Mouse (Mus musculus): ENCODE results near the gene Ang. TPM values are rescaled to one million over a fixed set of nuclear protein-coding genes. Genes with fewer than 3 reads are reported as not detected.

Ang gene
- total RNA-seq (2017), result 5.9 TPM in 1 of 2 replicates, not detected in the other

DNA sequence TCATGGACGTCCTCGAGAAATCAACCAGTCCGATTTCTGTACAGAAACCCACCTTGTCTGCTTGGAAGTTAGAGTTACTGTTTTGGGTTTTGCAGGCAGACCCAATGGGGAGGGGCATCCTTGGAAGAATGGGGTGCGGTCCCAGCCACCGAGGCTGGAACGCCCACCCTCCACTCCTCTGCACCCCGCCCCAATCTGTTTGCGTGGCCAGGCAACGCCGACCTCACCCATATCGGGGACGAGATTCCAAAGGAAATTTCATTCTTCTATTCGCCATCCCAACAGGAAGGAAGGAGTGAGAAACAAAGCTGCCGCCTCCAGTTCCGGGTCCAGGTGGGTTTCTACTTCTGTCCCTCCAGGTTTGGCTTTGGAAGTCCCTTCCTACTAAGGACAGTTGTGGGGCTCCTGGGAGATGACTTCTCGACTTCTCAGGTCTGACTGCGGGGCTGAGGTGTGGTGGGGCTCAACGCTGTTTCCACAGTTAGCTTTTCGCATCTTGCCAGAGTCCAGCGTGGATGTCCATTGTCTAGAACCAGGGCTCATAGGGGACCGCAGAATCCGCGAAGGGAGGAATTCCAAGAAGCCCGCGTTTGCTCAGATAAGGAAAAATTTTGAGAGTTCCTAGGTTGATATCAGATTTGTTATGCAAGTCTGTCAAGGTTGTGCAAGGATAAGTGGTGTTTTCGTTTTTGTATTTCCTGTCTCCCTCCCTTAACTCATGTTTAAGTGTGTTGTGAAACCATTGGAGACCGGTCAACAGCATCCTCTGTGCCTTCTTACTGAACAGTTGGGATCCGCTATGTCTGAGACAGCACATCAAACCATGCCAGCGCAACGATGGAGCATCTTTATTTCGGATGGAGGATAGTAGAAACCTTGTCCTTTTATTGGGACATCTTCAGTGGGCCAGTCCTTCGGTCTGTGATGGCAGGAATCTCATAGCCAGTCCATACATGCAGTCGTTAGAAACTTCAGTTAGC, at the start of gene Ang, which contains the start of gene Rnase4:
Gene Ang (plus strand): TSS at position 230 of the 980 bp plus-strand sequence.
Gene Rnase4 (plus strand): TSS at position 157 of the 980 bp plus-strand sequence.
- ATAC-seq (replicated peaks in 1 of 2; ENCODE audit: insufficient read depth in 1 of 2, low FRiP score in 2 of 2, low TSS enrichment in 1 of 2, low read depth in 1 of 2, poor library complexity in 2 of 2, severe bottlenecking in 2 of 2), result no peak

DNA sequence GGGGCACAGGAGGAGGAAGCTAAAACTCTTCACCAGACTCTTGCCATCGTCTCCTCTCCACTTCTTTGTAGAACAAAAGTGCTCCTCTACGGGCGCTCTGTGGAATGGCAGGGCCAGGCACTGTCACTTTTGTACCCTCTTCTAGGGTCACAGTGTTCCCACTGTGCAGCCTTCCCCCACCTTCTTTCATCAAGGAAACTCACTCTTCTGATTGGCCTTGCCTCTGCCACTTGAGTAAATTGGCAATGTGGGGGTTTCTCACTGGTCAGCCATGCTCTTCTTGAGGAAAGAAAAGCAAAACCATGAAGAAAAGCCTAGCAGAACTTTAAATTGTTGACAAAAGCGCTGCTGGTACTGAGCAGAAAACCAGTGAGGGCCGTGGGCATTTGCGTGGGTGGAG, 49.2 kb upstream of the Ang start, which contains the start of gene Rnase9:
Gene Rnase9 (minus strand): TSS at position 101 of the 400 bp plus-strand sequence.
- no peak for ATAC-seq (replicated peaks in 1 of 2; ENCODE audit: insufficient read depth in 1 of 2, low FRiP score in 2 of 2, low TSS enrichment in 1 of 2, low read depth in 1 of 2, poor library complexity in 2 of 2, severe bottlenecking in 2 of 2)

- peak in 1 of 2 experiments; percentile 7; a peak in 2 of 4 replicates for ATAC-seq (replicated peaks in 1 of 2; ENCODE audit: insufficient read depth in 1 of 2, low FRiP score in 2 of 2, low TSS enrichment in 1 of 2, low read depth in 1 of 2, poor library complexity in 2 of 2, severe bottlenecking in 2 of 2)
Observed at GRCm38 (mm10) chr14:51047846-51048245, 43.1 kb upstream of the Ang start.

GRCm38 (mm10) chr14:51050063-51050462, 40.9 kb upstream of the Ang start, which contains the start of gene Rnase11:
Gene Rnase11, minus strand, starts transcription at chr14:51050163.
- ATAC-seq (replicated peaks in 1 of 2; ENCODE audit: insufficient read depth in 1 of 2, low FRiP score in 2 of 2, low TSS enrichment in 1 of 2, low read depth in 1 of 2, poor library complexity in 2 of 2, severe bottlenecking in 2 of 2), result no peak

GRCm38 (mm10) chr14:51051941-51052340, 39.0 kb upstream of the Ang start:
- ATAC-seq (replicated peaks in 1 of 2; ENCODE audit: insufficient read depth in 1 of 2, low FRiP score in 2 of 2, low TSS enrichment in 1 of 2, low read depth in 1 of 2, poor library complexity in 2 of 2, severe bottlenecking in 2 of 2), result no peak

GRCm38 (mm10) chr14:51053176-51053575, 37.8 kb upstream of the Ang start:
- no peak for ATAC-seq (replicated peaks in 1 of 2; ENCODE audit: insufficient read depth in 1 of 2, low FRiP score in 2 of 2, low TSS enrichment in 1 of 2, low read depth in 1 of 2, poor library complexity in 2 of 2, severe bottlenecking in 2 of 2)

DNA sequence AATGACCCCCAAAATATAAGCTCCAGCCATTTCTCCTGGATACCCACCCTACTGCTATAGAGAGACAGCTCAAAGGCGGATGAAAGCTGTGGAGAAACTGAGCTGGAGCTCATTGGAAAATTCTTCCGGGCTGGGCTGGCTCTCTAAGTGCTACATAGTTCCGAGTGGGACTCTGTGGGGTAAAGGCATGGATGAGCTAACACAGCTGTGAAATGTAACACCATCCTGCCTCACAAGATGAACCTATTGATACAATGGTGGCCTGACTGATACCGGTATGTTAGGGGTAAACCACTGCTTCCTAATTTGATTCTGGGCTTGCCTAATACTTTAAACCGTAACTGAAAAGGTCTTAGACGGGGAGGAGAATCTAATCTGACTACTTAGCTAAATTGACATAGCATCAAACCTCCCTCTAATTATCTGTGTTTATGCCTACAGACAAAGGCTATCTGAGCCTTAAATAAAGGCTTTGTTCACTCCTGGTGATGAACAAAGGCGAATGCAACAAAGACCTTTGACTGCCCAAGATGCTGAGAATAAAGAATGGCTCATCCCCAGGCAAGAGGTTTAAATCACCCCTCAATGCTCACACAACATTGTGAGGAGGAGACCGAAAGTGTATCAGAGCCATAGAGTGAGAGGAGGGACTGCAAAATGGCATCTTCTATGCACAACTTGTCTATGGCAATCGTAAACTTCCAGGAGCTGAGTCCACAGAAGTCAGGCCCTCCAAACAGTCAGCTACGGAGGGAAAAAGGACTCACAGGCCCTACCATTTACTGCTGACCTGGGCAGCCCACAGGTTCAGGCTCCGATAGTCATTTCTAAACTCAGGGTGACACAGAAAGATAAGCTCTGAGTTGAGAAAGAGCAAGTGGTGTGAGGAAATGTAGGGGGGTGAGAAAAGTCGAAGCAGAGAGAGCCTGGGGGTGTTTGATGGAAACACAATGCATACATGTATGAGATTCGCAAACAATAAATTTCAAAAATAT, 36.4 kb upstream of the Ang start:
- no peak for ATAC-seq (replicated peaks in 1 of 2; ENCODE audit: insufficient read depth in 1 of 2, low FRiP score in 2 of 2, low TSS enrichment in 1 of 2, low read depth in 1 of 2, poor library complexity in 2 of 2, severe bottlenecking in 2 of 2)

DNA sequence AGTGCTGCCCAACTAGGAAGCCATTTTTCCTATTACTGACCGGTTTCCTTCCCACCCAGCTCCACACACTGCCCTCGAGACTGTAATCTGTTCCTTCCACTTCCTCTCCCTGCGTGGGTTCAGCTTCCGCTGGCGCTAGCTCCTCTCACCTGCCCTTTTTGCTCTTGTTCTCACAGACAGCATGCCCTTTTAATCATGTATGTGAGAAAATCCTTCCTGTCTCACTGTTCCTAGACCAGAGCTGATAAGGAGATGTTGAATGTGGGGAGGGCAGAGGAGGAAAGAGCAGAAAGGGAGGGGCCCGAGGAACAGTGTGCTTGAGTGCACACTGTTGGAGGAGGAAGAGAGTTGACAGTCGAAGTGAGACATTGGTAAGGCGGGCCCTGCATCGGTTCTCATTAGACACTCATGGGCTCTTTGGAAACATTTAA, 33.5 kb upstream of the Ang start, which contains the start of gene Rnase12:
Gene Rnase12 (minus strand): TSS at position 261 of the 431 bp plus-strand sequence.
- peak; percentile 57 to 63 for ATAC-seq (replicated peaks in 1 of 2; ENCODE audit: insufficient read depth in 1 of 2, low FRiP score in 2 of 2, low TSS enrichment in 1 of 2, low read depth in 1 of 2, poor library complexity in 2 of 2, severe bottlenecking in 2 of 2)

- no peak for ATAC-seq (replicated peaks in 1 of 2; ENCODE audit: insufficient read depth in 1 of 2, low FRiP score in 2 of 2, low TSS enrichment in 1 of 2, low read depth in 1 of 2, poor library complexity in 2 of 2, severe bottlenecking in 2 of 2)
Observed at GRCm38 (mm10) chr14:51060761-51061160, 30.2 kb upstream of the Ang start.

- no peak for ATAC-seq (replicated peaks in 1 of 2; ENCODE audit: insufficient read depth in 1 of 2, low FRiP score in 2 of 2, low TSS enrichment in 1 of 2, low read depth in 1 of 2, poor library complexity in 2 of 2, severe bottlenecking in 2 of 2)
Observed at GRCm38 (mm10) chr14:51068956-51069355, 22.0 kb upstream of the Ang start.

- no peak for ATAC-seq (replicated peaks in 1 of 2; ENCODE audit: insufficient read depth in 1 of 2, low FRiP score in 2 of 2, low TSS enrichment in 1 of 2, low read depth in 1 of 2, poor library complexity in 2 of 2, severe bottlenecking in 2 of 2)
Observed at GRCm38 (mm10) chr14:51069617-51070016, 21.3 kb upstream of the Ang start.

DNA sequence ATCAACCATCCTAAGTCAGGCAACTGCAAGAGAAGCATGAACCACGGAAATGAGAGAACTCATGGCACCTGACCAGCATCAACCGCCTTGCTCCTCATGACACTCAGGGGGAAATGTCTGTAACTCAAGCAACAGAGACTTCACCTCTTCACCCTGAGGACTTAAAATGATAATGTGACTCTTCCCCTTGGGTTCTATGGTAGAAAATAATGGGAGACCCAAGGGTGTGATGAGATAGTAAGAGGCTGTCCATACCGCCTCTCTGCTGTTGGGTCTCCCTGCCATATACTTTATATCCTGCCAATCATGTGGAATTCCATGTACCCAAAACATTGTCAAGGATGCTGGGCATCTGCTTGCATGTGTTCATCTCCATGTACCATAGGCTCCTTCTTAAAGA, 16.6 kb upstream of the Ang start, which contains the start of gene Olfr750:
Gene Olfr750 (minus strand): TSS at position 101 of the 400 bp plus-strand sequence.
- ATAC-seq (replicated peaks in 1 of 2; ENCODE audit: insufficient read depth in 1 of 2, low FRiP score in 2 of 2, low TSS enrichment in 1 of 2, low read depth in 1 of 2, poor library complexity in 2 of 2, severe bottlenecking in 2 of 2), result no peak

GRCm38 (mm10) chr14:51079180-51079579, 11.8 kb upstream of the Ang start:
- no peak for ATAC-seq (replicated peaks in 1 of 2; ENCODE audit: insufficient read depth in 1 of 2, low FRiP score in 2 of 2, low TSS enrichment in 1 of 2, low read depth in 1 of 2, poor library complexity in 2 of 2, severe bottlenecking in 2 of 2)

GRCm38 (mm10) chr14:51081035-51081434, 9.9 kb upstream of the Ang start:
- no peak for ATAC-seq (replicated peaks in 1 of 2; ENCODE audit: insufficient read depth in 1 of 2, low FRiP score in 2 of 2, low TSS enrichment in 1 of 2, low read depth in 1 of 2, poor library complexity in 2 of 2, severe bottlenecking in 2 of 2)

DNA sequence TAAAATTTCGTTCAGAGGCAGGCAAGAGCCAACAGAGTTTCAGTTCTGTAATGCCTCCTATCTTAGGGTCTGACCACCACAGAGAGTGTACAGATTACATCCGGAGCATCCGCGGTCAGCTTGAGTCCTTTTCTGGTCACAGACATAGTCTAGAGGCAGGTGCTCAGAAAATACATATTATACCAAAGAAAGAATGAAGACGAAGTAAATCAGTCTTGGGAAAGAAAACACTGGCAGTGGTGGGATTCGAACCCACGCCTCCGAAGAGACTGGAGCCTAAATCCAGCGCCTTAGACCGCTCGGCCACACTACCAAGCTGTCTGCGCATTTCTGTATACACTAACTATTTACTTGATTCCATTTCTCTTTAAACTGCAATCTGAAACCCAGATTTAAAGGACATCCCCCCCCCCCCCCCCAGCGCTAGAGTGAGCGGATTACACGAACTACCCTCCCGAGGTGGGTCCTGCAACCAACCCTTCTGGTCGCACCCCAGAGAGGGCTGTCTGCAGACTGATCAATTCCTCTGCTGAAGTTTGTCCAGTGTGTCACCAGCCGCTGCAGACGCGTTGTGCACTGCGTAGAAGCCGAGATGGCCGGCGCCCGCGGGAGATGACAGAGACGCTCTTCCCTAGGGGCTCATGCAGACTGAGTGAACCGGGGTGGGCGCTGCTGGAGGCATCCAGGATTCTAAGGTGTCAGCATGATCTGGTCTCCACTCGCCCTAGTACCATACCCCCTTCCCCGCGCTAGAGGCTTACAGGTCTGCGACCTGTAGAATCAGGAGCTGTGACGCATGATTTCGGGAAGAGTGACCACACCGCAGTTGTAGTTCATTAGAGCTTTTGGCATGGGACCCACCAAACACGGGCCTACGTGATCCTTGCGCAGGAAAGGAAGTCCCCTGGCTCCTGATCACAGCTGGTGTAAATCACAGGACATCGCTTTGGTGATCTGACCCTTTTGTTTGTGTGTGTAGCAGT, 8.1 kb upstream of the Ang start:
- ATAC-seq (replicated peaks in 1 of 2; ENCODE audit: insufficient read depth in 1 of 2, low FRiP score in 2 of 2, low TSS enrichment in 1 of 2, low read depth in 1 of 2, poor library complexity in 2 of 2, severe bottlenecking in 2 of 2), result peak; percentile 49 to 57

DNA sequence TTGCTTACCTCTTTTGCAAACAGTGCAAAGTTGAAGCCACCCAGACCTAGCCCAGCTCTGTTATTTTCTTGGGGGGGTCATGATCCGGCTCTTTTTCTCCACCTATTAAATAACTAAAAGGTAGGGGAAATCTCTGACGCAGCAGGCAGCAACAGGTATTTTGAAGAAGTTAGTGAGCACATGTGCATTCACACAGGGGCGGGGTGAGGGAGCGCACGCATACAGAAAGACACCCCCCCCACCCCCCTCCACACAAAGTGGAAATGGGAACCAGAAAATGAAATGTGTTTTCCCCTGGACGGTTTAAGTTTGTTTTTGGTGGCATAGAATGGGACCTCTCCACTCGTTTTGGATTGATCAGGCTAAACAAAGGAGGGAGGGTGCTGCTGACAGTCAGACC, 7.1 kb upstream of the Ang start:
- peak in 1 of 2 experiments; percentile 36; a peak in 1 of 4 replicates for ATAC-seq (replicated peaks in 1 of 2; ENCODE audit: insufficient read depth in 1 of 2, low FRiP score in 2 of 2, low TSS enrichment in 1 of 2, low read depth in 1 of 2, poor library complexity in 2 of 2, severe bottlenecking in 2 of 2)
